Mouse (Mus musculus) lung, postnatal 0 days (tissue): ENCODE data around the gene Mfap2. TPM values are rescaled to one million over a fixed set of nuclear protein-coding genes. Genes with fewer than 3 reads are reported as not detected.

Source experiments
- ATAC-seq: fragments of 200-750 bp; cut with Nextera tagmentation; 2 replicates; pipeline ENCODE4 v1.8.0; 2017; ENCODE audit warnings: moderate library complexity
- DNase-seq: peaks from one replicate; pipeline ENCODE4 v3.0.0-alpha.2; 2016; ENCODE audit warnings: low spot score
- H3K27ac ChIP-seq: fragments of 300-500 bp; sonication (generic); 2 replicates; pipeline ENCODE4 v1.5.1; 2014; ENCODE audit warnings: antibody characterized with exemption, mild to moderate bottlenecking, low read length, mixed read lengths
- H3K27me3 ChIP-seq: fragments of 300-500 bp; sonication (generic); replicated peaks from 2 replicates; pipeline ENCODE4 v1.6.1; 2014; ENCODE audit warnings: low read length, mixed read lengths; ENCODE audit not compliant: insufficient read depth
- H3K36me3 ChIP-seq: fragments of 300-500 bp; sonication (generic); 2 replicates; pipeline ENCODE4 v1.6.1; 2014; ENCODE audit warnings: low read length, mixed read lengths; ENCODE audit not compliant: insufficient read depth
- H3K4me1 ChIP-seq: fragments of 300-500 bp; sonication (generic); 2 replicates; pipeline ENCODE4 v1.6.1; 2014; ENCODE audit warnings: antibody characterized with exemption, low read depth, low read length, mixed read lengths; ENCODE audit not compliant: insufficient read depth
- H3K4me2 ChIP-seq: fragments of 300-500 bp; sonication (generic); replicated peaks from 2 replicates; pipeline ENCODE4 v1.6.1; 2014; ENCODE audit warnings: low read depth, mild to moderate bottlenecking, low read length, moderate library complexity, mixed read lengths
- H3K4me3 ChIP-seq: fragments of 300-500 bp; sonication (generic); 2 replicates; pipeline ENCODE4 v1.5.1; 2014; ENCODE audit warnings: low read depth, low read length
- H3K9ac ChIP-seq: fragments of 300-500 bp; sonication (generic); replicated peaks from 2 replicates; pipeline ENCODE4 v1.6.1; 2014; ENCODE audit warnings: low read depth, mild to moderate bottlenecking
- H3K9me3 ChIP-seq: fragments of 300-500 bp; sonication (generic); 2 replicates; pipeline ENCODE4 v1.6.1; 2016; ENCODE audit warnings: low read length, mixed read lengths
- CTCF ChIP-seq: IDR thresholded peaks from 2 replicates; pipeline ENCODE4 v1.5.1; 2016; ENCODE audit warnings: antibody characterized with exemption, mild to moderate bottlenecking
- EP300 ChIP-seq: IDR thresholded peaks from 2 replicates; pipeline ENCODE4 v1.6.1; 2016; ENCODE audit warnings: antibody characterized with exemption, mild to moderate bottlenecking, control low read depth
- WGBS: fragments of 180-500 bp; shearing (Covaris S2); extraction: QIAGEN DNeasy Blood & Tissue Kit; methylation state at CpG from one replicate; pipeline ENCODE4 v1.1.7; 2014; 5-methylcytosine and 5-hydroxymethylcytosine counted together
- polyA plus RNA-seq: library from polyadenylated mRNA; unstranded; fragments of >200 nt; fragmentation: Nextera tagmentation; extraction: Ambion mirVana; gene quantifications from 2 replicates; pipeline ENCODE4 v1.2.1, GENCODE M21; 2015

Mfap2 gene
- polyA plus RNA-seq, 1 experiment from 2014 or later: 422 TPM

DNA sequence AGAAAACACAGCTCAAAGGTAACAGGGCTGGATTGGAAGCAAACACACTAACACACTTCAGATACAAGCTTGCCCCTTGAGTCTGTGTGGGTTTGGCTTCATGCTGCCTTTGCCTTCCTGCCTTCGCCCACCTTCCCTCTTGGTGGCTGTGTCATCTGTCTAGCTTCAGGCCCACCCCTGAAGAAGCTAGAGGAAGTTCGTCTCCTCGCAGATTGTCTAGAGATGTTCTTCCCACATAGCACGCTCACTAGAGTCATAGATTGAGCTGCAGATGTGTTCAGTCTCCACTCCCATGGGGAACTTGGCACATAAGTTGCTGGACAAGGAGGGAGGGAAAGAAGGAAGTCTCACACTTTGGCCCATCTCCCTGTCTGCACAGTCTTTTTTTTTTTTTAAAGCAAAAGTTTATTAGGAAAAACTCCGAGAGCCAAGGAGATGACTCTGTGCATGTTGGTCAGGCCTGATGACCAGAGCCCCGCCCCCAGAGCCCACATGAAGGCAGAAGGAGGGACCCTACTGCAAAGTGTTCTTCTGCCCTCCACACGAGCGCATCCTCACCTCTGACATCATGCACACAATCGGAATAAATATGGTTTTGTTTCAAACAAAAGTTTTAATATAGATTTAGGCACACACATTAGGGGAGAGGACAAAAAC lies 46.1 kb upstream of the Mfap2 start:
- WGBS: 66% methylated on average over 9 of the region's 9 CpGs
- TF ChIP-seq CTCF: no peak
- TF ChIP-seq EP300: no peak
- Histone ChIP-seq H3K36me3 (0 out of 2 replicates have a peak, but pooled peaks cover 9% of the 10 kb centered on the region), H3K27ac (peak overlapping the region; percentile 21; the same call in 1 of the 2 replicates), H3K9me3 (no peaks in the 10 kb centered on the region), H3K4me1 (peaks cover 11% of the 10 kb centered on the region; the same call in 1 of the 2 replicates), H3K4me3 (no peak overlapping the region), H3K9ac (no peak overlapping the region), H3K27me3 (no peaks in the 10 kb centered on the region), H3K4me2 (no peak overlapping the region)
- DNase-seq: peak; percentile 73
- no peak for ATAC-seq

DNA sequence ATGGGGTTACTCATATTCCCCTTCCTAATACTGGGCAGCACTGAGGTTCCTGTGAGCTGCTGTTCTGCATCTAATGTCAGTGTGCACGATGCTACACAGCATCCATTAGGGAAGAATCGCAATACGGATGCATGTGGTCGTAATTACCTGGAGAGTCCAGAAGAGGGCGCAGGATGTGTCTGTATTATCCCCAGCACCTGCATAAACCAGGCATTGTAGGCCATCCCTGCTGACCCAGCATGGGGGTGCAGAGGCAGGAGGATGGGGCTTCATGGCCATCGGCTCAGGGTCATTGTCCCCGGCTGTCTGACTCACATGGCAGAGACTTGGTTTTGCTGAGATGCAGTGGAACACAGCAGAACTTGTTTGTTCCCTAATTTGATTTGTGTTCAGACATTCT lies 45.6 kb upstream of the Mfap2 start:
- no peak overlapping the region for H3K9ac ChIP-seq
- 0 out of 2 replicates have a peak, but pooled peaks cover 10% of the 10 kb centered on the region for H3K36me3 ChIP-seq
- H3K27ac ChIP-seq: no peak overlapping the region
- peak; percentile 79 for DNase-seq
- TF ChIP-seq EP300 (no peak), CTCF (peak; percentile 96)
- H3K4me1 ChIP-seq: peaks cover 11% of the 10 kb centered on the region; the same call in 1 of the 2 replicates
- H3K4me3 ChIP-seq: no peak overlapping the region
- no peaks in the 10 kb centered on the region for H3K27me3 ChIP-seq
- H3K9me3 ChIP-seq: no peaks in the 10 kb centered on the region
- no peak overlapping the region for H3K4me2 ChIP-seq
- ATAC-seq: no peak
- 16% methylated on average over 7 of the region's 7 CpGs for whole genome bisulfite sequencing

DNA sequence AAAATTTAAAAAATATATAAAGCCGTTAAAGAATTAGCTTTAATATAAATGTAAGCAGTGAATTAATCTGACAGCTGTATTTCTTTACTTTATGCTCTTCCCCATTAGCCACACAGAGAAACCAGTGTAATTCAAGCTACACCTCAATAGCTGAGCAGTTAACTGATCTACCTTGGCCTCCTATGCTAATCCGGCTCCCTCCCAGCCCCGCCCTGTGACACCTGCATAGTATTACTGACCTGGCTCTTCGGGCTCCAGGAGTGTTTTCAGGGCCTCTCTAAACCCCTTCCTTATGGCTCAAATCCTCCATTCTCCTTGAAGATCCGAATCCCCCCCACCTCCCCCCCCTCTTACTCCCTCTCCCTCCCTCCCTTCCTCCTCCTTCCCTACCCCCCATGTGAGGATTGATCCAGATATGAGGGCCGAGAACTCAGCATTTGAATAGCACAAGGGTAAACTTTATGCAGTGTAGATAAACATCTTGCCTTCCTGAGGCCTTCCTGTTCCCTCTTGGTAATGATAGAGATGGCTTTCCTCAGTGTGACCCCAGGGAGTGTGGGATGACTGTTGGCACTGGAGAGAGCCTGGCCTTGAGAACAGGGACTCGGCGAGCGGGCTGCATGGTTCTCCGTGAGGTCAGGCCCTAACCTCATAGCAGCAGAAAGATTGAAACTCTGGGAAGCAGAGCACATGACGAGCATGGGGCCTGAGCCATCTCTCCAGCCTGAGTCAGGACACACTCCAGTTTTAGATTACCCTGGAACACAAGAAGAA lies 42.6 kb upstream of the Mfap2 start:
- H3K4me3 ChIP-seq: no peak overlapping the region
- H3K27ac ChIP-seq: no peak overlapping the region
- H3K4me1 ChIP-seq: peaks cover 1% of the 10 kb centered on the region; the same call in 1 of the 2 replicates
- 77% methylated on average over 11 of the region's 11 CpGs for WGBS
- TF ChIP-seq CTCF (no peak), EP300 (peak; percentile 26; the same call in 1 of the 2 replicates)
- H3K9me3 ChIP-seq: no peaks in the 10 kb centered on the region
- H3K27me3 ChIP-seq: no peaks in the 10 kb centered on the region
- no peak overlapping the region for H3K4me2 ChIP-seq
- DNase-seq: no peak
- H3K36me3 ChIP-seq: peaks cover 28% of the 10 kb centered on the region
- ATAC-seq: no peak; the same call in 1 of the 2 replicates
- H3K9ac ChIP-seq: no peak overlapping the region

DNA sequence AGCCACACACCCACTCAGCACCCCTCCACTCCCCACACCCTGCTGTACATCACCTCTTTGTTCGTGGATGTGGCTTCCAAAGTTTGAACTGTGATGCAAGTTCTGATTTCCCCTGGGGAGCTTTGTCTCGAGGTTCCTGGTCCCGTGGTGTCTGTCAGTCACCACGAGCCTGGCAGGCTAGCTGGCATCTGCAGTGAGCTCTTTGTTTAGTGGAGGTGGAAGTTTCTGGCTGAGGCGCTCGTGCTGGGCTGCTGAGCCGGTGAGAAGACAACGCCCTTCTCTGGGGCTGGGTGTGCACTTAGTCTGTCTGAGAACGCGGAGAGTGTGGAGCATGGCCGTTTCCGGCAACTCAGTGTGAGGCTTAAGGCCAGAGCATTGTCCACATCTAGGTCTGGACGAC lies 38.5 kb upstream of the Mfap2 start:
- H3K36me3 ChIP-seq: peaks cover 48% of the 10 kb centered on the region
- H3K4me3 ChIP-seq: no peak overlapping the region
- 79% methylated on average over 13 of the region's 13 CpGs for WGBS
- H3K27me3 ChIP-seq: no peaks in the 10 kb centered on the region
- H3K9me3 ChIP-seq: no peaks in the 10 kb centered on the region
- H3K4me1 ChIP-seq: no peaks in the 10 kb centered on the region
- DNase-seq (no peak), ATAC-seq (0 out of 2 replicates have a peak, but pooled peaks have one; percentile 12)
- no peak overlapping the region for H3K9ac ChIP-seq
- TF ChIP-seq CTCF: no peak
- TF ChIP-seq EP300: no peak
- no peak overlapping the region for H3K27ac ChIP-seq
- H3K4me2 ChIP-seq: no peak overlapping the region

DNA sequence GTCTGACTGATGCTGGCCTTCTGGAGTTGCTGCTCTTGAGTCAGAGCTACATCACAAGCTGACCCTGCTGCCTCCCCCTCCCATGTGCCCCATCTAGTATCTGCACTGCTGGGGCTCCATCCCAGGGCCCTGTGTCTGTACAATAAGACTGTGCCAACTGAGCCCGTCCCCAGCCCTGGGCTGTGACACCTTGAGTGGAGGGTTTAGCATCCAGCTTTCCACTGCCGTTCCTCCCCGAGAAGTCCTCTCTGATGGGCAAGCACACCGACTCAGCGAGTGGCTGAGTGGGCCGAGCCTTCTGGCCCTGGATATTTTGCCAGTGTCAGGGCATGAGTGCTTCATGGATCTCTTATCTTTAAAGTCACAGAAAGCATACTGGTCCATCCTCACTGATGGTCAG lies 35.8 kb upstream of the Mfap2 start:
- H3K36me3 ChIP-seq: peaks cover 39% of the 10 kb centered on the region
- no peak for ATAC-seq
- no peaks in the 10 kb centered on the region for H3K4me1 ChIP-seq
- WGBS: 97% methylated on average over 6 of the region's 6 CpGs
- no peak for DNase-seq
- no peak for TF ChIP-seq CTCF
- no peak for TF ChIP-seq EP300
- H3K9ac ChIP-seq: no peak overlapping the region
- no peak overlapping the region for H3K4me3 ChIP-seq
- H3K27ac ChIP-seq: no peak overlapping the region
- no peak overlapping the region for H3K4me2 ChIP-seq
- H3K9me3 ChIP-seq: no peaks in the 10 kb centered on the region
- H3K27me3 ChIP-seq: no peaks in the 10 kb centered on the region

DNA sequence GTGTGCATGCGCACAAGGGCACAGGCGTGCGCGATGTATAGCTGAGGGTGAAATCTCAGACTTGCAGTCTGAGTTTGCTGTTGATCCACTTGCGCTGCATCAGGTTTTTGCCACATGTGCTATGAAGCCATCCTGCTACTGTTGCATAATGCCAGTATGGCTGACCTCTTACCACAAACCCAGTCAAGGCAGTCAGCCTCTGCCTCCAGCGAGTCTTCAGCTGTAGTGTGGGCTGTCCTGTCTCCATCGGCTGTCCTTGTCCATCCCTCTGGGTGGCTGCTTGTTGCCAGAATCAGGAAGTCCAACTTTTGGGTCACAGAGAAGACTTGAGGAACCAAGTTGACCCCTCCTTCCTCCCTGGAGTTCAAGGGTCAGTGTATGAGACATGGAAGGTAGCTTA lies 34.9 kb upstream of the Mfap2 start:
- TF ChIP-seq EP300: no peak
- TF ChIP-seq CTCF: no peak
- Histone ChIP-seq H3K4me3 (no peak overlapping the region), H3K36me3 (peaks cover 42% of the 10 kb centered on the region), H3K27me3 (no peaks in the 10 kb centered on the region), H3K4me1 (no peaks in the 10 kb centered on the region), H3K27ac (no peak overlapping the region), H3K4me2 (no peak overlapping the region), H3K9me3 (no peaks in the 10 kb centered on the region), H3K9ac (no peak overlapping the region)
- 91% methylated on average over 7 of the region's 7 CpGs for WGBS
- ATAC-seq: peak; percentile 20; the same call in 1 of the 2 replicates
- DNase-seq: peak; percentile 21
